Mouse (Mus musculus): ENCODE measurements at regions not wholly inside any gene's neighbourhood (a gene's known extent, or its start where the extent isn't known, plus 50 kb on each side); places are given as distances from the start of the nearest gene placed in this dataset.

- DNase-seq (ENCODE audit: low spot score in 2 of 2), result no peak
These were observed 115.0 kb upstream of the Frem1 start for GRCm38 (mm10) chr4:83166867-83167814.

GRCm38 (mm10) chr4:83146740-83147139 lies 94.6 kb upstream of the Frem1 start:
- DNase-seq (ENCODE audit: low spot score in 2 of 2), result no peak

- DNase-seq (ENCODE audit: low spot score in 2 of 2), result no peak
These were observed 93.6 kb upstream of the Frem1 start for GRCm38 (mm10) chr4:83145738-83146217.

GRCm38 (mm10) chr4:83144781-83145517 lies 92.8 kb upstream of the Frem1 start:
- no peak for DNase-seq (ENCODE audit: low spot score in 2 of 2)

GRCm38 (mm10) chr4:83141736-83142135 lies 89.6 kb upstream of the Frem1 start:
- DNase-seq (ENCODE audit: low spot score in 2 of 2), result no peak

- no peak for DNase-seq (ENCODE audit: low spot score in 2 of 2)
These were observed 70.5 kb upstream of the Frem1 start for GRCm38 (mm10) chr4:83122668-83123005.

GRCm38 (mm10) chr4:83122003-83122667 lies 70.0 kb upstream of the Frem1 start:
- DNase-seq (ENCODE audit: low spot score in 2 of 2), result no peak

- no peak for DNase-seq (ENCODE audit: low spot score in 2 of 2)
These were observed 56.5 kb upstream of the Frem1 start for GRCm38 (mm10) chr4:83108659-83108967.

- DNase-seq (ENCODE audit: low spot score in 2 of 2), result no peak
These were observed 56.0 kb upstream of the Frem1 start for GRCm38 (mm10) chr4:83107958-83108658.

GRCm38 (mm10) chr4:83107161-83107560 lies 55.0 kb upstream of the Frem1 start:
- DNase-seq (ENCODE audit: low spot score in 2 of 2), result no peak

GRCm38 (mm10) chr4:83104045-83104681 lies 52.0 kb upstream of the Frem1 start:
- DNase-seq (ENCODE audit: low spot score in 2 of 2), result peak; percentile 4 to 12

- no peak for DNase-seq (ENCODE audit: low spot score in 2 of 2)
These were observed 50.8 kb upstream of the Frem1 start for GRCm38 (mm10) chr4:83102893-83103292.

- no peak for DNase-seq (ENCODE audit: low spot score in 2 of 2)
These were observed 49.9 kb upstream of the Frem1 start for GRCm38 (mm10) chr4:83102022-83102421.
